Mouse (Mus musculus): ENCODE measurements at regions not wholly inside any gene's neighbourhood (a gene's known extent, or its start where the extent isn't known, plus 50 kb on each side); places are given as distances from the start of the nearest gene placed in this dataset.

DNA sequence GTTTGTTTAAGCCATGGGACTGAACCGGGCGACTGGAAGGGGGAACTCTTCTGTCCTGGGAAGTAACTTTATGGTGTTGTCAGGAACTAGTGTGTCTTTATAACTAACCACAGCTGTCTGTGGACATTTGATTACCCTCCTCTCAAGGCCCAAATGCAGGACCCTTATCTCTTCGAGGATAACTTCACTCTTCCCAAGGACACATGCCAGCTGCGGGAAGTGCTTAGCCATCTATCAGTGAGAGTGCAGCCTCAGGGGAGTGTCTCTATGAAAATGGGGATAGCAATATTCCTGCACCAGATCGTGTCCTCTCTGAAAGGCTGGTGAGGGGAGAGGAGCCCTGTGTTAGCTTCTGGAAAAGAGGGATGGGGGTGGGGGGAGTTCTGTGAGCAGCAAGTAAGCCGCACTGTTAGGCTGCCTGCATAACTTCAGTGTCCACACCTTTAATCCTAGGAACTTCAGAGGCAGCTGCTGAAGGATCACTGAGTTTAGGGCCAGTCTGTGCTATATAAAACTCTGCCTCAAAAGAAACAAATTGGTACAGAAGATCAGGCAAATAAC is 3892.4 kb downstream of the 9330182O14Rik start:
- no peak for TF ChIP-seq POLR2A (IDR thresholded peaks at IDR 0.05; ENCODE audit: low read depth, low read length)
- no peak for TF ChIP-seq MAZ (IDR thresholded peaks at IDR 0.05; ENCODE audit: low read depth, low read length)
- no peak for TF ChIP-seq CTCF (conservative IDR thresholded peaks at IDR 0.05 in 1 of 2, IDR thresholded peaks at IDR 0.05 in 1 of 2; ENCODE audit: low read depth in 2 of 2, low read length in 2 of 2)
- TF ChIP-seq TCF12 (IDR thresholded peaks at IDR 0.05; ENCODE audit: low read depth, low read length): no peak
- TF ChIP-seq MYC (IDR thresholded peaks at IDR 0.05; ENCODE audit: low read depth, low read length): no peak
- no peak for TF ChIP-seq MAFK (IDR thresholded peaks at IDR 0.05; ENCODE audit: insufficient replicate concordance, low read length)
- TF ChIP-seq ZMIZ1 (IDR thresholded peaks at IDR 0.05; ENCODE audit: low read depth, low read length): no peak
- TF ChIP-seq NELFE (IDR thresholded peaks at IDR 0.05; ENCODE audit: low read depth, low read length): no peak
- TF ChIP-seq UBTF (IDR thresholded peaks at IDR 0.05; ENCODE audit: low read depth, low read length): no peak
- TF ChIP-seq GABPA (IDR thresholded peaks at IDR 0.05; ENCODE audit: insufficient replicate concordance, low read depth, low read length): no peak
- TF ChIP-seq E2F4 (IDR thresholded peaks at IDR 0.05; ENCODE audit: insufficient replicate concordance, low read depth, low read length): no peak
- TF ChIP-seq CHD1 (IDR thresholded peaks at IDR 0.05; ENCODE audit: low read depth, low read length): no peak
- TF ChIP-seq USF1 (IDR thresholded peaks at IDR 0.05; ENCODE audit: low read depth, low read length): no peak
- no peak for TF ChIP-seq TBP (conservative IDR thresholded peaks at IDR 0.05; ENCODE audit: low read depth, low read length)

All from CH12.LX (cell line).